24 mouse cellular contexts compared by ENCODE assay signal in the genomic region with DNA sequence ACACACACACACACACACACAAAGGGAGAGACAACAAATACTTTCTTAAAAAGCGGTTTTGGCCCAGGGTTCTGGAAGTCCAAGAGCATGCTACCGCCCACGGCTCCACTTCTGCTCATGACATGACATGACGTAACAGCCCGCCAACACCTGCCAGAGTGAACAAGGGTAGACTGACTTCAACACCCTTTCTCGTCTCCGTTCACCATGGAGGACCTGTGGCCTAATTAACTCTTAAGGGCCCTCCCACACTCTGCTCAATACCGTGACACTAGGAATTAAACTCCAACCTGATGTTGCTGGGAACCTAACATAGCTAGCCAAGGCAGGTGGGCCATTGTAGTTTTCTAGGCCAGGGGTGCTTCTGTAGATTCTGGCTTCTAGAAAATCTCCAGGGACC. TPM values are rescaled to one million over a fixed set of nuclear protein-coding genes. Genes with fewer than 3 reads are reported as not detected.
DNase-seq lines count a peak whose midpoint lies in the region; ATAC-seq lines count a peak whose summit lies in the region.
"Had no signal": no experiment of that assay in that cellular context is flagged by ENCODE, and none has a peak within 500 bp of the region (broad histone marks: within the 10 kb centered on the region; RNA-seq: fewer than 3 reads in every experiment).

No protein-coding gene starts in this region.

- ATAC-seq in lung, embryonic 16.5 days (ENCODE audit: low read depth) = no peak
- ATAC-seq: activated CD4-positive, CD25-positive, alpha-beta regulatory T cell, adult 4 months; forebrain, embryonic 13.5 days; hindbrain, postnatal 0 days; midbrain, embryonic 16.5 days had no signal

- 0 out of 2 replicates have a peak, but pooled peaks cover 4% of the 10 kb centered on the region for H3K27me3 ChIP-seq in lung, embryonic 16.5 days (ENCODE audit: control insufficient read depth, insufficient read depth, low read depth, low read length)
- H3K27me3 ChIP-seq: forebrain, embryonic 13.5 days; neural tube, embryonic 13.5 days had no signal

- no peaks in the 10 kb centered on the region for H3K9me3 ChIP-seq in lung, embryonic 16.5 days (ENCODE audit: control insufficient read depth, low read length)
- H3K9me3 ChIP-seq: forebrain, embryonic 13.5 days; heart, embryonic 12.5 days; limb, embryonic 15.5 days; liver, embryonic 15.5 days; midbrain, embryonic 10.5 days; neural tube, embryonic 13.5 days had no signal

- H3K9ac ChIP-seq in lung, embryonic 16.5 days (ENCODE audit: low read length) = no peak overlapping the region
- H3K9ac ChIP-seq: forebrain, embryonic 13.5 days; heart, embryonic 12.5 days; limb, embryonic 15.5 days; liver, embryonic 15.5 days; neural tube, embryonic 13.5 days had no signal

- no peak overlapping the region for H3K4me2 ChIP-seq in lung, embryonic 16.5 days (ENCODE audit: low read depth, low read length)
- H3K4me2 ChIP-seq: forebrain, embryonic 13.5 days; heart, embryonic 12.5 days; limb, embryonic 15.5 days; liver, embryonic 15.5 days; neural tube, embryonic 13.5 days had no signal

- no peaks in the 10 kb centered on the region for H3K36me3 ChIP-seq in lung, embryonic 16.5 days (ENCODE audit: control insufficient read depth, insufficient read depth, low read length)

- H3K4me3 ChIP-seq in lung, embryonic 16.5 days (ENCODE audit: low read length) = no peak overlapping the region
- H3K4me3 ChIP-seq: forebrain, embryonic 13.5 days; heart, embryonic 12.5 days; left cerebral cortex, adult 2 months; limb, embryonic 15.5 days; liver, embryonic 15.5 days; midbrain, embryonic 10.5 days; myocyte; neural tube, embryonic 13.5 days had no signal

- peak; percentile 45 for DNase-seq in kidney, adult 11 months
- DNase-seq in kidney, adult 18-20 months = no peak
- DNase-seq in lung, postnatal 25 days (ENCODE audit: low spot score) = no peak
- peak; percentile 31 to 70 for DNase-seq in kidney, postnatal 25 days
- DNase-seq in frontal cortex, postnatal 10 days (ENCODE audit: low spot score in 2 of 2) = no peak
- no peak for DNase-seq in cerebellum, adult 11 months
- DNase-seq: adrenal gland, postnatal 10 days; cerebellum, adult 9-10 months; heart, postnatal 14 days; layer of hippocampus, adult 9-11 months; retina, postnatal 1 day; thymus, postnatal 25 days had no signal

- H3K27ac ChIP-seq in lung, embryonic 16.5 days (ENCODE audit: low read length) = peak overlapping the region; percentile 51
- H3K27ac ChIP-seq: forebrain, embryonic 13.5 days; hindbrain, postnatal 0 days; left cerebral cortex, adult 2 months; limb, embryonic 15.5 days; liver, embryonic 15.5 days; midbrain, embryonic 10.5 days; neural tube, embryonic 13.5 days had no signal

- H3K4me1 ChIP-seq in lung, embryonic 16.5 days (replicated peaks; ENCODE audit: control insufficient read depth, insufficient read depth, low read length) = peaks cover 9% of the 10 kb centered on the region
- H3K4me1 ChIP-seq: forebrain, embryonic 13.5 days; limb, embryonic 15.5 days had no signal

- WGBS in lung, embryonic 16.5 days = 61% methylated on average over 8 of the region's 8 CpGs

RNA-seq across cellular contexts. Expression of gene Trim11, which starts 8.9 kb away (rescaled TPM):
- polyA plus RNA-seq in lung, embryonic 16.5 days (2015; fragmentation: Nextera tagmentation; extraction: Ambion mirVana) = 21.9 and 23.2 TPM in 2 replicates

RNA-seq across cellular contexts. Expression of gene Hist3h2a, which starts 14.5 kb away (rescaled TPM):
- 21.8 and 23.3 TPM in 2 replicates for polyA plus RNA-seq in lung, embryonic 16.5 days (2015; fragmentation: Nextera tagmentation; extraction: Ambion mirVana)

RNA-seq across cellular contexts. Expression of gene Trim17, which starts 14.5 kb away (rescaled TPM):
- polyA plus RNA-seq in lung, embryonic 16.5 days (2015; fragmentation: Nextera tagmentation; extraction: Ambion mirVana) = 0.41 and 0.65 TPM in 2 replicates

RNA-seq across cellular contexts. Expression of gene Hist3h2ba, which starts 20.3 kb away (rescaled TPM):
- 24.0 and 28.3 TPM in 2 replicates for polyA plus RNA-seq in lung, embryonic 16.5 days (2015; fragmentation: Nextera tagmentation; extraction: Ambion mirVana)

RNA-seq across cellular contexts. Expression of gene Rnf187, which starts 30.3 kb away (rescaled TPM):
- 150 and 161 TPM in 2 replicates for polyA plus RNA-seq in lung, embryonic 16.5 days (2015; fragmentation: Nextera tagmentation; extraction: Ambion mirVana)

Comparison
In these comparisons a context has a peak if more than half of its experiments do, and no peak if none do; other contexts are left out.
1. DNase-seq: peak in kidney, adult 11 months (single experiment) and kidney, postnatal 25 days (2 of 2); none in kidney, adult 18-20 months (single experiment), lung, postnatal 25 days (single experiment), frontal cortex, postnatal 10 days (0 of 2) and cerebellum, adult 11 months (single experiment).